ENCODE assay signal across 14 mouse cellular contexts in the genomic region with DNA sequence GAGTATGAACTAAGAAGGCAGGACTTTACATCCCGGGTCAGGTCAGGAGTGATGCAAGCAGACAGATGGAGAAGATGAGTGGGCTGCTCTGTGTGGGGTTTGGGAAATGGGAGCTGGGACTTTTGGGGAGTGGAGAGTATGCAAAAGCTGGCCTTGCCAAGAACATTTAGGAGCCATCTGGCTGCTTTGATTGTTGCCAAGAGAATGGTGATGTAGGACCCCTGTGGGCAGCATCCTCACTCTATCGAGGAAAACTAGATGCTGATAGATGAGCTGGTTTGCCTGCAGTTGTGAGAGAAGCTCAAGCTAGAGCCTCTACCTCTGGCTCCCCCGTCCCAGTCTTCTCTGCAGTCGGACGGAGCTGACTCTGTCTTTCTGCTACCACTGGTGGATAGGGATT. TPM values are rescaled to one million over a fixed set of nuclear protein-coding genes. Genes with fewer than 3 reads are reported as not detected.
DNase-seq lines count a peak whose midpoint lies in the region; ATAC-seq lines count a peak whose summit lies in the region.
"Had no signal": no experiment of that assay in that cellular context is flagged by ENCODE, and none has a peak within 500 bp of the region (broad histone marks: within the 10 kb centered on the region; RNA-seq: fewer than 3 reads in every experiment).

No protein-coding gene starts in this region.

- no peak overlapping the region for H3K4me2 ChIP-seq in forebrain, embryonic 14.5 days (ENCODE audit: low read length)
- no peak overlapping the region for H3K4me2 ChIP-seq in forebrain, embryonic 16.5 days (ENCODE audit: low read length)
- H3K4me2 ChIP-seq: heart, embryonic 11.5 days had no signal

- H3K4me1 ChIP-seq in forebrain, embryonic 14.5 days (ENCODE audit: control insufficient read depth, insufficient read depth, low read length) = no peaks in the 10 kb centered on the region
- H3K4me1 ChIP-seq in forebrain, embryonic 10.5 days = peaks cover 5% of the 10 kb centered on the region; the same call in 1 of the 2 replicates
- H3K4me1 ChIP-seq in forebrain, embryonic 16.5 days (replicated peaks; ENCODE audit: control insufficient read depth, insufficient read depth, low read length) = no peaks in the 10 kb centered on the region; the same call in 1 of the 2 replicates

- H3K36me3 ChIP-seq in forebrain, embryonic 14.5 days (ENCODE audit: control insufficient read depth, insufficient read depth, low read length) = no peaks in the 10 kb centered on the region
- H3K36me3 ChIP-seq in forebrain, embryonic 10.5 days (replicated peaks) = no peaks in the 10 kb centered on the region
- no peaks in the 10 kb centered on the region for H3K36me3 ChIP-seq in forebrain, embryonic 16.5 days (ENCODE audit: control insufficient read depth, insufficient read depth)

- intact Hi-C loops in left cerebral cortex, postnatal 36 days (cut with DNase I) = no loop called here

- no peak overlapping the region for H3K4me3 ChIP-seq in forebrain, embryonic 14.5 days (ENCODE audit: low read depth, low read length)
- no peak overlapping the region for H3K4me3 ChIP-seq in forebrain, embryonic 10.5 days
- H3K4me3 ChIP-seq in forebrain, embryonic 16.5 days (replicated peaks; ENCODE audit: low read length) = no peak overlapping the region

- peak; percentile 71 for DNase-seq in forebrain, embryonic 14.5 days (ENCODE audit: low spot score)
- DNase-seq in forebrain, embryonic 10.5 days (ENCODE audit: extremely low spot score, low spot score) = no peak
- DNase-seq in layer of hippocampus, adult 9-11 months = peak; percentile 80
- DNase-seq in left cerebral cortex, postnatal 36 days (ENCODE audit: low spot score in 2 of 2) = peak; percentile 46 to 70
- no peak for DNase-seq in ovary, adult 18-20 months (ENCODE audit: low spot score)
- DNase-seq in adrenal gland, postnatal 4 days (ENCODE audit: low spot score in 2 of 2) = no peak
- no peak for DNase-seq in spleen, postnatal 14 days (ENCODE audit: low spot score in 2 of 2)
- DNase-seq: cerebellum, adult 11 months; kidney, postnatal 36 days had no signal

- no peak overlapping the region for H3K27ac ChIP-seq in forebrain, embryonic 14.5 days (ENCODE audit: low read depth, low read length)
- no peak overlapping the region for H3K27ac ChIP-seq in forebrain, embryonic 10.5 days
- H3K27ac ChIP-seq in forebrain, embryonic 16.5 days (ENCODE audit: low read length) = no peak overlapping the region

- no peaks in the 10 kb centered on the region for H3K9me3 ChIP-seq in forebrain, embryonic 14.5 days (replicated peaks; ENCODE audit: control insufficient read depth, low read length)
- H3K9me3 ChIP-seq in forebrain, embryonic 10.5 days = no peaks in the 10 kb centered on the region
- no peaks in the 10 kb centered on the region for H3K9me3 ChIP-seq in forebrain, embryonic 16.5 days (ENCODE audit: control insufficient read depth, low read length)

- 79% methylated on average over 5 of the region's 5 CpGs for WGBS in forebrain, embryonic 14.5 days
- 88% methylated on average over 5 of the region's 5 CpGs for WGBS in forebrain, embryonic 10.5 days
- WGBS in forebrain, embryonic 16.5 days = 70% methylated on average over 5 of the region's 5 CpGs

- no peaks in the 10 kb centered on the region for H3K27me3 ChIP-seq in forebrain, embryonic 14.5 days (replicated peaks; ENCODE audit: control insufficient read depth, insufficient read depth, low read length)
- H3K27me3 ChIP-seq in forebrain, embryonic 10.5 days (ENCODE audit: poor library complexity, severe bottlenecking) = no peaks in the 10 kb centered on the region
- no peaks in the 10 kb centered on the region for H3K27me3 ChIP-seq in forebrain, embryonic 16.5 days (replicated peaks; ENCODE audit: control insufficient read depth, insufficient read depth, low read length)

- ATAC-seq in forebrain, embryonic 14.5 days = peak; percentile 57; the same call in 1 of the 2 replicates
- ATAC-seq in forebrain, embryonic 16.5 days = peak; percentile 79
- ATAC-seq: inflammation-experienced regulatory T-cells, adult 6 months had no signal

- H3K9ac ChIP-seq in forebrain, embryonic 14.5 days (ENCODE audit: low read length) = no peak overlapping the region
- no peak overlapping the region for H3K9ac ChIP-seq in forebrain, embryonic 16.5 days (replicated peaks; ENCODE audit: low read depth, low read length)

RNA-seq across cellular contexts. Expression of a gene that starts 47.5 kb away (rescaled TPM):
- polyA plus RNA-seq in forebrain, embryonic 14.5 days (2014; fragmentation: Nextera tagmentation; extraction: Ambion mirVana) = not detected in 2 replicates
- polyA plus RNA-seq in forebrain, embryonic 10.5 days (2016; fragmentation: Nextera tagmentation; extraction: Ambion mirVana) = not detected in 2 replicates
- polyA plus RNA-seq in forebrain, embryonic 16.5 days (2015; fragmentation: Nextera tagmentation; extraction: Ambion mirVana) = 0.10 TPM in 1 of 2 replicates, not detected in the other
- not detected for total RNA-seq in left cerebral cortex, postnatal 36 days (2021)
- total RNA-seq in adrenal gland, postnatal 4 days (2021) = 1 to 10 TPM in 1 of 2 experiments, under 1 TPM in 1; 0.51 to 1.1 TPM
- total RNA-seq: megakaryocyte, adult 5-6 weeks had no signal
- polyA plus RNA-seq: inflammation-experienced regulatory T-cells, adult 6 months; neural tube, embryonic 11.5 days had no signal

Comparison
In these comparisons a context has a peak if more than half of its experiments do, and no peak if none do; other contexts are left out.
1. DNase-seq: peak in forebrain, embryonic 14.5 days (single experiment), layer of hippocampus, adult 9-11 months (single experiment) and left cerebral cortex, postnatal 36 days (2 of 2); none in forebrain, embryonic 10.5 days (single experiment), ovary, adult 18-20 months (single experiment), adrenal gland, postnatal 4 days (0 of 2) and spleen, postnatal 14 days (0 of 2).